Mouse (Mus musculus) kidney, adult 2 months (tissue): ENCODE data around the gene Epn1. TPM values are rescaled to one million over a fixed set of nuclear protein-coding genes. Genes with fewer than 3 reads are reported as not detected.

ENCODE experiments used
- DNase-seq: peaks from one replicate; pipeline ENCODE4 v3.0.0; 2021
- H3K27ac ChIP-seq: fragments of 200-500 bp; 2 replicates; pipeline ENCODE4 v1.5.1; 2012; ENCODE audit warnings: low read depth, low read length, control low read depth, inconsistent platforms; ENCODE audit not compliant: insufficient read depth
- H3K27me3 ChIP-seq: fragments of 200-500 bp; replicated peaks from 2 replicates; pipeline ENCODE4 v1.6.1; 2012; ENCODE audit warnings: mild to moderate bottlenecking, moderate library complexity, low read length, inconsistent platforms; ENCODE audit not compliant: control insufficient read depth, insufficient read depth
- H3K36me3 ChIP-seq: fragments of 200-500 bp; 2 replicates; pipeline ENCODE4 v1.6.1; 2012; ENCODE audit warnings: mild to moderate bottlenecking, moderate library complexity, low read length, inconsistent platforms; ENCODE audit not compliant: control insufficient read depth, insufficient read depth
- H3K4me1 ChIP-seq: fragments of 200-500 bp; 2 replicates; pipeline ENCODE4 v1.6.1; 2011; ENCODE audit warnings: low read length; ENCODE audit not compliant: control insufficient read depth, insufficient read depth
- H3K4me3 ChIP-seq: fragments of 200-500 bp; 2 replicates; pipeline ENCODE4 v1.5.1; 2011; ENCODE audit warnings: mild to moderate bottlenecking, low read depth, low read length, control low read depth; ENCODE audit not compliant: insufficient read depth
- CTCF ChIP-seq: fragments of 200-500 bp; conservative IDR thresholded peaks from 2 replicates; pipeline ENCODE4 v1.5.1; 2011; ENCODE audit warnings: low read depth, mild to moderate bottlenecking, control low read depth, low read length, moderate library complexity, mixed read lengths; ENCODE audit not compliant: insufficient read depth, insufficient read length
- POLR2A ChIP-seq: fragments of 200-500 bp; IDR thresholded peaks from one replicate; pipeline ENCODE4 v1.6.1; 2011; ENCODE audit warnings: low read depth, low read length, control low read depth
- WGBS: fragments of 180-500 bp; shearing (Covaris S2); methylation state at CpG from one replicate; pipeline ENCODE4 v1.1.7; 2018; 5-methylcytosine and 5-hydroxymethylcytosine counted together
- polyA plus RNA-seq: library from polyadenylated mRNA; depleted of rRNA; stranded (reverse); fragments of >200 nt; gene quantifications from 2 replicates; pipeline ENCODE4 v1.2.3, GENCODE M21; 2012

Gene Epn1
- polyA plus RNA-seq, 1 experiment, result 243 TPM

GRCm38 (mm10) chr7:5059421-5059820 lies 20.6 kb upstream of the Epn1 start:
- Histone ChIP-seq H3K4me1 (peaks cover 3% of the 10 kb centered on the region; the same call in 1 of the 2 replicates), H3K36me3 (no peaks in the 10 kb centered on the region), H3K4me3 (no peak overlapping the region), H3K27ac (no peak overlapping the region), H3K27me3 (no peaks in the 10 kb centered on the region)
- no peak for DNase-seq
- no peak for TF ChIP-seq POLR2A
- no peak for TF ChIP-seq CTCF
- 90% methylated on average over 12 of the region's 12 CpGs for WGBS

- peaks cover 3% of the 10 kb centered on the region; the same call in 1 of the 2 replicates for H3K4me1 ChIP-seq
- H3K4me3 ChIP-seq, result peak overlapping the region; percentile 85
- H3K36me3 ChIP-seq, result no peaks in the 10 kb centered on the region
- peak; percentile 90 for DNase-seq
- H3K27ac ChIP-seq, result peak overlapping the region; percentile 98
- no peaks in the 10 kb centered on the region for H3K27me3 ChIP-seq
- TF ChIP-seq CTCF, result peak; percentile 89
- no peak for TF ChIP-seq POLR2A
- WGBS, result 2% methylated on average over 27 of the region's 27 CpGs
Observed at GRCm38 (mm10) chr7:5060239-5060731, 19.8 kb upstream of the Epn1 start.

- TF ChIP-seq POLR2A, result peak; percentile 30
- TF ChIP-seq CTCF, result peak; percentile 60
- WGBS, result under 1% methylated on average over 60 of the region's 60 CpGs
- Histone ChIP-seq H3K4me1 (peaks cover 3% of the 10 kb centered on the region; the same call in 1 of the 2 replicates), H3K27ac (peak overlapping the region; percentile 99), H3K27me3 (no peaks in the 10 kb centered on the region), H3K36me3 (no peaks in the 10 kb centered on the region), H3K4me3 (peak overlapping the region; percentile 85)
- peak; percentile 99 for DNase-seq
Observed at GRCm38 (mm10) chr7:5060944-5061773, 18.9 kb upstream of the Epn1 start.

DNA sequence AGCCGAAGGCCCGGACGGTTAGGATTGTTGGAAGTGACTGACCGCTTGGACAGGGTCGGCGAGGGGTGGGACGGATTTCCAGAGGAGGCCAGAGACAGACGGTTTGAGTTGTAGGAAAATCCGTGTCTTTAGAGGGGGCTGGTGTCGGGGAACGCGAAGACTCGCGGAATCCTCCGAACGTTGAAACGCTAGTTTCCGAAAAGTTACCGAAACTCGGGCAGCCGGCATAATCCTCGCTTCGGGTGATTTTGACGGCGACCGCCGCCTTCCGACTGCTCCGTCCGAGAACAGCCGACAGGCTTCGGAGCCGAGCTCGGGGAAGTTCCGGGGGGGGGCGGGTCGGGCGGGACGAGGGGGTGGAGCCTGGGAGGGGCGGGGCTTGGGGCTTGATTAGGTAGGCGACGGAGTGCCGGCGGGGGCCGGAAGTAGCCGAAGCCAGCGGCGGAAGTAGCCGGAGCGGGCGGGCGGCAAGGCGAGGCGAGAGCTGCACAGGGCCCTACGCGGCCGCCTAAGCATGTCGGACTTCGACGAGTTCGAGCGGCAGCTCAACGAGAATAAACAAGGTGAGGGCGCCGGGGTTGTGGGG lies 18.2 kb upstream of the Epn1 start, which contains the start of gene U2af2:
Gene U2af2, plus strand, starts transcription at position 370 of the 586 bp plus-strand sequence.
- H3K4me1 ChIP-seq, result peaks cover 3% of the 10 kb centered on the region; the same call in 1 of the 2 replicates
- H3K4me3 ChIP-seq, result peak within 1 kb of the TSS; percentile 87
- H3K27ac ChIP-seq, result peak within 1 kb of the TSS; percentile 99
- TF ChIP-seq CTCF, result no peak
- peak; percentile 4 for TF ChIP-seq POLR2A
- DNase-seq, result peak; percentile 96
- no peaks in the 10 kb centered on the region for H3K27me3 ChIP-seq
- under 1% methylated on average over 64 of the region's 65 CpGs for WGBS
- no peaks in the 10 kb centered on the region; the same call in 1 of the 2 replicates for H3K36me3 ChIP-seq

DNA sequence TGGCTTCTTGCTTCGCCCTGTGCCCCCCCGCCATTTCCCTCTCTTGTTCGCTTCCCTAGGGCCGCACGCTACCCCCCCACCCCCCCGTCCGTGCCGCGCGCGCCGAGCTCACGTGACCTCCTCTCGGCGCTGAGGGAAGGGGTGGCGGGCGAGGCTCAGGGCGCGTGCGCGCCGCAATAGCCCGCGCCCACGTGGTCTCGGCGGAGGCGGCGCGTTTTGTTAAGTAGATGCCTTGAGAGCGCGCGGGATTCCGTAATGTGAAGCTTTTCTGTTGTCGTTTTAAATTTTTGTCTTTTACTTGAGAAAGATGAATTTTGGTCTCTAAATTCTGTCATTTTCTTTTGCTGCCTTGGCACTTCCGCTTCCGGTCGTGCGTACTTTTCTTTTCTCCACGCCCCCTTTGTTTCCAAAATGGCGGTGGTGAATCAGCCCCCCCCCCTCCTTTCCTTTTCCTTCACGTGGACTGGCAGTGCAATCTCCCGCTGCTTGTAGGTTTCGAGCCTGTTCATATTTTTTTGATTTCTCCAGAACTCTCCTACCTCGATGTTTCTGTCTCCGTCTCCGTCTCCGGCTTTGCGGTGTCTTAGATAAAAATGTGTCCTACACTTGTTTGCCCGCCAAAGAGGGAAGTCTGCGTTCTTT lies 17.6 kb upstream of the Epn1 start:
- peak; percentile 82 for DNase-seq
- Histone ChIP-seq H3K27me3 (no peaks in the 10 kb centered on the region), H3K4me1 (peaks cover 3% of the 10 kb centered on the region; the same call in 1 of the 2 replicates)

GRCm38 (mm10) chr7:5064886-5065285 lies 15.1 kb upstream of the Epn1 start:
- WGBS, result 83% methylated on average over 6 of the region's 6 CpGs
- H3K36me3 ChIP-seq, result peaks cover 7% of the 10 kb centered on the region
- H3K27ac ChIP-seq, result no peak overlapping the region
- H3K27me3 ChIP-seq, result no peaks in the 10 kb centered on the region
- DNase-seq, result no peak
- TF ChIP-seq CTCF, result no peak
- no peak for TF ChIP-seq POLR2A
- H3K4me3 ChIP-seq, result no peak overlapping the region
- peaks cover 3% of the 10 kb centered on the region; the same call in 1 of the 2 replicates for H3K4me1 ChIP-seq

More for the DNA sequence above, 17.6 kb upstream of the Epn1 start:
- WGBS, result under 1% methylated on average over 51 of the region's 51 CpGs
- Histone ChIP-seq H3K36me3 (no peaks in the 10 kb centered on the region; the same call in 1 of the 2 replicates), H3K27ac (peak overlapping the region; percentile 87), H3K4me3 (peak overlapping the region; percentile 87)
- TF ChIP-seq CTCF (no peak), POLR2A (no peak)
